Mouse (Mus musculus): ENCODE data around the gene Jhy. TPM values are rescaled to one million over a fixed set of nuclear protein-coding genes. Genes with fewer than 3 reads are reported as not detected.

The Jhy gene
- polyA plus RNA-seq (2012; ENCODE audit: insufficient read depth, insufficient read length, missing spikeins), result not detected in 2 replicates

DNA sequence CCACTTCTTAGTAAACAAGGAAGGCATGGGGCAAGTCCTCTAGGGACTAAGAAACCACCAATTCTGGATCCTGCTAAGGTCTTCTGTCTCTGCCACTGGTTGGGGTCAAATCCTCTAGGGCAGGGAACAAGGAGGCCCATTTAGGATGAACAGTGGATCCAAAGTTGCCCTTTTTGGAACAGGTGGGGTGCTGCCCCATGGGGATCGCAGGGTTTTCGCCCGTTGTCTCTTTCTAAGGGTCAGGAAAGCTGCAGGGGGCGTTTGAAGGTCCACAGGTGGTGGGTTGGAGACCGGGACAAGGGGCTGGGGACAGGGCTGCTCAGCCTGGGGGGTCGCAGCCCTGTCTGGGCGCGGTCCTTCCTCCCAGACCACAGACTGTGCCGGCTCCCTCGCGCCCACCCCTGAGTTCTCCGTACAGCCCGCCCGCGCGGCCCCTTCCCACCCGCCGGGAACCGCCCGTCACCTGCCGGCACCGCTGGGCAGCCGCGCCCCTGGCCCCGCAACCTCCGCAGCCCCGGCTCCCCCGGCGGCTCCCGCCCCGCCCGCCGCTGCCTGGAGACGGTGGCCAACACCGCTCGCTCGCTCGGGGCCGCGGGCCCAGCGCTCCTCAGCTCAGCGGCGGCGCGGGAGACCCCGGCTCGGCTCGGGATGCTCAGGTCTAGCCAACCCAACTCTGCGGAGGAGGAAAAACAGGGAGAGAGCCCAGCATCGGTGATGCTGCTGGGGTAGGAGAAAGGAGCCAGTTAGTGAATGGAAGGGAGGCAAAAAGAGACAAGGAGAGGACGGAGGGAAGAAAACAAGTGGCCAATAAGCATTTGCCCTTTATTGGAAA is at the start of gene Jhy:
Gene Jhy, minus strand, starts transcription at position 533 of the 832 bp plus-strand sequence.
- Histone ChIP-seq H3K4me1 (ENCODE audit: control insufficient read depth, insufficient read depth, insufficient read length, low read length) (no peaks in the 10 kb centered on the region), H3K27ac (replicated peaks; ENCODE audit: low read depth, low read length) (no peak within 1 kb of the TSS), H3K4me3 (ENCODE audit: insufficient read depth, low read depth, low read length) (no peak within 1 kb of the TSS)

DNA sequence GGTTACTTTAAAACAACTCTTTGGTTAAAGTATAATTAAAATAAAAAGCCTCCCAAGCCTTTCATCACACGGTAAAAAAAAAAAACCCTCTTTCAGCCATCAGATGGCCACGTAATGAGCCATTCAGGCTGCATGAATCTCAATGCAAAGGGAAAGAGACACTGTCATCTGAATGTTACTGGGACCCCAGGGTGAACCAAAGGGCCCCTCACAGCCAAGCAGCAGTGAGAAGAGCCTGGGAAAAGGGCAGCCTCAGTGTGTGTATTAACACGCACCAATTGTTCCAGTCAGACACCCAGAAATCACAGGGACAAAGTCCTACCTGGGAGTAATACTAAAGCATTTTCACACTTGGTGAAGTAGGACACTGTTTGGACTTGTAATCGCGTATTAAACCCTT is 48.5 kb upstream of the Jhy start:
- no peak overlapping the region for H3K4me3 ChIP-seq (ENCODE audit: insufficient read depth, low read depth, low read length)

DNA sequence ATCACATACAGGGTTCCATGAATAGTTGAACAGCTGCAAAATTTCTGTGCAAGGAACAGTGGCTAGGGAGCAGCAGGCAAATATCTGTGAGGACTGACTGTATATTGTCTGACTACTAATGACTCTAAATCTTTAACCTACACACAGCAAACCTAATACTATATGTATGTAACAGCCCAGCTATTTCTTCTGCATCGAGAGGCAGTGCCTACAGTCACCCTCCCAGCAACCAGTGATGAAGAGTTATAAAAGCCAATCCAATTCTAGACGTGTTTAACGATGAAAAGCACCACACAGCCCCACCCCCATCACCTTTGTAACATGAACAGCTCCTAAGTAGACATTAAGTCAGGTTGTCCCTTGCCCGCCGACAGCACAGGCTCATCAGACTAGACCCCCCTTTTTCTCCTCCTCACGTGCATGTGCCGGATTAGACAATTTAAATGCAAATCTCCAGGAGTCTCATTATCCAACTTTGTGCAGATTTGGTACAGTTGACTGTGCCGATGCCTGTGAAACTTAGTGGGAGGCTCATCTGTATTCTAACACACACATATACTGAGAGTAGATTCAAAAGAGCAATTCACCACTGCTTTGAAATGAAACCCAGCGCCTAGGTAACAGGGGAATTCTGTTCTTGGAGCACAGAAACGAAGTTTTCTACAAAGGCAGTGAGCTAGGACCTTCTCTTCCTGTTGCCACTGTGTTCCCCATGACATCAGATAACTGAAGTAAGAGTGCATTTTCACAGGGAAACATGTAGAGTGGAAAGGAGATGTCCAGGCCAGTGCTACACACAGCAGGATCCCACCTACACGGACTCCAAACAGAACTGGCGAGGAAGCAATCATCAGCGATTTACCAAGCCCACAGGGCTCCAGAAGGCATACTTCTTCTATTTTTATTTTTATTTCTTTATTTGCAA is 47.9 kb upstream of the Jhy start:
- Histone ChIP-seq H3K27ac (replicated peaks; ENCODE audit: low read depth, low read length) (no peak overlapping the region), H3K4me1 (ENCODE audit: control insufficient read depth, insufficient read depth, insufficient read length, low read length) (no peaks in the 10 kb centered on the region), H3K4me3 (ENCODE audit: insufficient read depth, low read depth, low read length) (no peak overlapping the region)

More for the DNA sequence above, 48.5 kb upstream of the Jhy start:
- Histone ChIP-seq H3K4me1 (ENCODE audit: control insufficient read depth, insufficient read depth, insufficient read length, low read length) (no peaks in the 10 kb centered on the region), H3K27ac (replicated peaks; ENCODE audit: low read depth, low read length) (no peak overlapping the region)

DNA sequence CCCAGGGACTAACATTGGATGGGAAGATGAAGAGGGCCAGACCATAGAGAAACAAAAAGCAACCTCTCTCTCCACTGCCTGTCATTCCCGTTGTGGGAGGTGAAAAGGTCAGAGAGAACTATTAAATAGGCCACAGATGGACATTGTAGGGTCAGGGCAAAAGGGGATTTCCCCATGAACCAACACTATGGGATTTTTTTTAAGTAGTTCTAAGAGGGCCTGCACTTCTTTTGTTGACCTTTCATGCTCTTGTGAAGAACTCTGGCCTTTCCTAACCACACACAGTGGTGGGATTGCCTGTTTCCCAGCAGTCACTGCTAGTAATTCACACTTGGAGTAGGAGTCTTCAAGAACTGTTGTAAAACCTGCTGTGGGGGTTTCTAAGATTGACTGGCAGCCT is 43.9 kb upstream of the Jhy start:
- Histone ChIP-seq H3K27ac (replicated peaks; ENCODE audit: low read depth, low read length) (no peak overlapping the region), H3K4me3 (ENCODE audit: insufficient read depth, low read depth, low read length) (no peak overlapping the region), H3K4me1 (ENCODE audit: control insufficient read depth, insufficient read depth, insufficient read length, low read length) (no peaks in the 10 kb centered on the region)

DNA sequence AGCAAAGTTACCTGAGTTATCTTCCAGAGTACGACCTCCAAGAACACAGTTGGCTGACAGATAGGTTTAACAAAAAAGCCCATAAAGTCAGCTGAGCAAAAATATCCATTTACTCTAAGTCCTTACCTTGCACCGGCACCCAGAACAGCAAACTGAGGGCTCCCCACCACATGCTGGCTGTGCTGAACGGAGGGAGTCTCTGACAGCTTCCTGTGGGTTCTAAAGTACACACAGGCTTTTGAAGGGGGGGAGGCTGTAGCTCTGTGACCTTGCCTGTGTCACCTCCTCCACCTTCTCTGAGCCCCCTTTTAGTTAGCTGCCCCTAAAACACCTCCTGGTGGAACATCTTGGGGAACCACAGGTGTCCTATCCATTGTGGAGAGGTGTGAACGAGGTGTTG is 40.5 kb upstream of the Jhy start, which contains the start of gene Crtam:
Gene Crtam, minus strand, starts transcription at position 214 of the 400 bp plus-strand sequence.
- no peak within 1 kb of the TSS for H3K4me3 ChIP-seq (ENCODE audit: insufficient read depth, low read depth, low read length)
- no peak within 1 kb of the TSS for H3K27ac ChIP-seq (replicated peaks; ENCODE audit: low read depth, low read length)
- H3K4me1 ChIP-seq (ENCODE audit: control insufficient read depth, insufficient read depth, insufficient read length, low read length), result no peaks in the 10 kb centered on the region

DNA sequence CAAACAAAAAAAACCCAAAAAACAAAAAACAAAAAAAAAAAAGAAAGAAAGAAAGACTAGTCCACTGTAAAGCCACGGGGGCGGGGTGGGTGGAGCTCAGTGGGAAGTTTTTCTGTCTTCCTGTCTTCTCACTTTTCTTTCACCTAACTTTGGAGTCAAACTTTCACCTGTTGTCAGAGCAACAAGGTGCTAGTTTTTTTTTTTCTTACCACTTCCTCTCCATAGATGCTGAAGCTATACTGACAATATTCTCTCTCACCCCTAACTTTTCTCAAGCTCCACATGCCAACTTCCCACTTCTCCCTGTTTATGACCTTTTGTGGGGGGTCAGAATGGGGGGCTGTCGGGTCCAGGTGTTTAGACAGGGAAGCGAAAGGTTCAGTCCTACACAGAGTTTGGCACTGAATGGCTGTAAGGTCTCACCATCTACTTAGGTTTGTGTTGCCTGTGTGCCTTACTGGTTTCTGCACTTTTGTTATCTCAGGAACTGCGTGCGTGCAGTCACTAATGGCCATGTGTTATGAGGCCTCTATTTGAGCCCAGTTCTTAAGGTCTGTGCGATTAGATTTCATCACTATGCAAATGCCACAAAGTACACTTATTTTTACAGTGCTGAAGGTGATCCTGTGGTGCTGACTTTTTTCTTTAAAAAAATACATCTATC is 33.3 kb upstream of the Jhy start:
- Histone ChIP-seq H3K27ac (replicated peaks; ENCODE audit: low read depth, low read length) (no peak overlapping the region), H3K4me1 (ENCODE audit: control insufficient read depth, insufficient read depth, insufficient read length, low read length) (no peaks in the 10 kb centered on the region), H3K4me3 (ENCODE audit: insufficient read depth, low read depth, low read length) (no peak overlapping the region)

DNA sequence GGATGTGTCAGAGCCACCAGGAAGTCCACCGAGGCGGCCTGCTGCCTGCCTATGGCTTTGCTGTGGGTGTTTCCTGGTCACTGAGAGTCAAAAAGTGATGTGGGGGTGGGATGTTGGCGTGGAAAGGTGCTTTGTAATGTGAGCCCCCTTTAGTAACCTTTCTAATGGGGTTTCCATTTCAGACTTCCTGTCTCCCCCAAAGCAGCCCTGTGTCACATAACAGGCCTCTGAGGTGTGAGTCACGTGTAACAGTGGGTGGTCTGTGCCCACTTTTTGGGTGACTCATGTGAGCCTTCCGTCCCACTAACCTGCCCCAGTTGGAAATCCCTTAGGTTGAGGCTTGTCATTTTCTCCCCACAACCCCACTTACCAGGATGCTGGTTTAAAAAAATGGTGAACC is 30.2 kb upstream of the Jhy start:
- Histone ChIP-seq H3K4me1 (ENCODE audit: control insufficient read depth, insufficient read depth, insufficient read length, low read length) (no peaks in the 10 kb centered on the region), H3K27ac (replicated peaks; ENCODE audit: low read depth, low read length) (no peak overlapping the region), H3K4me3 (ENCODE audit: insufficient read depth, low read depth, low read length) (no peak overlapping the region)

DNA sequence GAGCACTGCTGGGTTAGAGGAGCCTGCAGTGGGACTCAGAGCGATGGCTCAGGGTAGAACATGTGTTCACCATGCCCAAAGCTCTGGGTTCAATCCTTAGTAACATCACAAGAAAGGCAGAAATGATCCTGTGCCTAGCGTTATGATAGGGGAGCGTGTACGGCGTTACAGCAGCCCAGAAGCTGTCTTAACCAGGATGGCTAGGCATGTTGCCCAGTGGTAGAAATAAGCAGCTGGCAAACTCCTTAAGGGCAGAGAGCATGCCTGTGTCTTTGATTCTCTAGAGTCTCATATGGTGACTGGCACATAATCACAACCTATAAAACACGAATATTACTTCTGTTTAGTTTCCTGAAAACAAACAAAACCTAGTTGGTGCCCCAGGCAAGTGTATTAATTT is 27.6 kb upstream of the Jhy start:
- Histone ChIP-seq H3K27ac (replicated peaks; ENCODE audit: low read depth, low read length) (no peak overlapping the region), H3K4me1 (ENCODE audit: control insufficient read depth, insufficient read depth, insufficient read length, low read length) (no peaks in the 10 kb centered on the region), H3K4me3 (ENCODE audit: insufficient read depth, low read depth, low read length) (no peak overlapping the region)

DNA sequence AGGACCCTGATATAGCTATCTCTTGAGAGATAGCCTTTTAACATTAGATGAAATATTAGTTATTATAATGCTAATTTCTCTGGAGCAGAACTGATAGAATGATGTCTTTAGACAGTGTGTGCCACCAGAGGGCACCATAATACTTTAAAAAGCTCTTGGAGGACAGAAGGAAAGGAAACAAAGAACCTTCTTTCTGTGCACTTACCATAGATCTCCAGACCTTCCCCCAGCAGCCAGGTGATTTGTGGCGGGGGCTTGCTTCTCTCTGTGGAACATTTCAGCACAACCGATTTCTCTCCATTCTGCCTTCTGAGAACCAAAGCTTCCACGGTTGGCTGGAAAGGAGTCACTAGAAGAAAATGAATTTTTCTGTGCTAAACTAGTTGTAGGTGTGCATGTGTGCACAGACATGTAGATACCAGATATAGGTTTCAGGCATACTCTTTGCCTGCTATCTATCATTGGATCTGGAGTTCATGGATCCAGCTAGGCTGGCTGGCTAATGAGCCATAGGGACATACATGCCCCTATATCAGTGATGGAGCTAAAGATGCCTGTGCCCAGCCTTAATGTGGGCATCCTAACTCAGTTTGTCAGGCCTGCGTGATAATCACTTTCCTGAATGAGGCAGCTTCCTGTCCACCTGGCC is 26.1 kb upstream of the Jhy start:
- Histone ChIP-seq H3K4me3 (ENCODE audit: insufficient read depth, low read depth, low read length) (no peak overlapping the region), H3K4me1 (ENCODE audit: control insufficient read depth, insufficient read depth, insufficient read length, low read length) (no peaks in the 10 kb centered on the region), H3K27ac (replicated peaks; ENCODE audit: low read depth, low read length) (no peak overlapping the region)

DNA sequence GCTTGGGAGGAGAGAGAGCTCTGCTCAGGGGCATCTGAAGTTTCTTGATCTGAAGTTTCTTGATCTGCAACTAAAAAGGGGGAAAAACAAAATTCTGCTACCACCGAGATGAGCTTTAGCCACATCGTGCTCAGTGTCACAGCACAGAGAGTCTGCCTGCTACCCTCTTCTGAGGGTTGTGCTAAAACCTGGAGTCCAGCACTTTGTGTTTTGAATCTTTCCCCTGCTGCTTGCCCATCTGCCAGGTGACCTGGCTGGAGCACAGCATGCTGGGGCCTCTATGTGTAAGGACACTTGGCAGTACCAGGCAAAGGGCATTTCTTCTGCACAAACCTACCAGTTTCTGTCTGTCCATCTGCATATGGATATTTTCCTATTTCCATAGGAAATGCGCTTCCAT is 20.4 kb upstream of the Jhy start:
- no peak overlapping the region for H3K4me3 ChIP-seq (ENCODE audit: insufficient read depth, low read depth, low read length)
- H3K4me1 ChIP-seq (ENCODE audit: control insufficient read depth, insufficient read depth, insufficient read length, low read length), result no peaks in the 10 kb centered on the region
- H3K27ac ChIP-seq (replicated peaks; ENCODE audit: low read depth, low read length), result no peak overlapping the region

DNA sequence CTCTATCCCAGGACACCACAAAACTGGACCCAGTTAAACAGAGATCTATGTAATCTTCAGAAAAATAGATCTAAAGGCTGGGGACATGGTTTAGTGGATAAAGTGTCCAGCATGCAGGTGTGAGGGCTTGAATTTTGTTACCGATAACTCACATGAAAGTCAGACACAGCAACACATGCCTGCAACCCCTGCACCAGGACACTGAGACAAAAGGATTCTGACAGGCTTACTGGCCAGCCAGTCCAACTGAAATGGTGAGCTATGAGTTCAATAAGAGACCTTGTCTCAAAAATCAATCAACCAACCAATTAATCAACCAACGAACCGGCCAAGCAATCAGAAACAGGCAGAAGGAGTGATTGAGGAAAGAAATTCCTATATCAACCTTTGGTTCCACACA is 19.8 kb upstream of the Jhy start:
- H3K27ac ChIP-seq (replicated peaks; ENCODE audit: low read depth, low read length), result no peak overlapping the region
- H3K4me3 ChIP-seq (ENCODE audit: insufficient read depth, low read depth, low read length), result no peak overlapping the region
- no peaks in the 10 kb centered on the region for H3K4me1 ChIP-seq (ENCODE audit: control insufficient read depth, insufficient read depth, insufficient read length, low read length)

DNA sequence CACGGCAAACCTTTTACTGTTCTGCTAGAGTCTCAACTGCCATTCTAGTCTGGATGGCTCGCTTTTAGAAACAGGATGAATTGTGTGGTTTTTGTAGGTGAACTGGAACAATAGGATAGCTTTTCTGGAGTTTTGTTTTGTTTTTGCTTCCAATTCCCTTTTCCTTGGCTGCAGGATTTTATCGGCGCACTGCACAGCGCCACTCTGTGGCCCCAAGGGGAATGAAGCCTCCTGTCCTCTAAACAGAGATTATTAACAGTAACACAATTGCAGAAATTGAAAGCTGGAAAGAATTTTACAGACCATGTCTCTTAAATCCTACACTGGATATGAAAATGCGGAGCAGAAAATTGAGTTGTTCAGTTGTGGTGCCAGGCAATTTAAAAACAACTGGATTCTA is 18.6 kb upstream of the Jhy start:
- H3K4me3 ChIP-seq (ENCODE audit: insufficient read depth, low read depth, low read length), result no peak overlapping the region
- H3K4me1 ChIP-seq (ENCODE audit: control insufficient read depth, insufficient read depth, insufficient read length, low read length), result no peaks in the 10 kb centered on the region
- no peak overlapping the region for H3K27ac ChIP-seq (replicated peaks; ENCODE audit: low read depth, low read length)

DNA sequence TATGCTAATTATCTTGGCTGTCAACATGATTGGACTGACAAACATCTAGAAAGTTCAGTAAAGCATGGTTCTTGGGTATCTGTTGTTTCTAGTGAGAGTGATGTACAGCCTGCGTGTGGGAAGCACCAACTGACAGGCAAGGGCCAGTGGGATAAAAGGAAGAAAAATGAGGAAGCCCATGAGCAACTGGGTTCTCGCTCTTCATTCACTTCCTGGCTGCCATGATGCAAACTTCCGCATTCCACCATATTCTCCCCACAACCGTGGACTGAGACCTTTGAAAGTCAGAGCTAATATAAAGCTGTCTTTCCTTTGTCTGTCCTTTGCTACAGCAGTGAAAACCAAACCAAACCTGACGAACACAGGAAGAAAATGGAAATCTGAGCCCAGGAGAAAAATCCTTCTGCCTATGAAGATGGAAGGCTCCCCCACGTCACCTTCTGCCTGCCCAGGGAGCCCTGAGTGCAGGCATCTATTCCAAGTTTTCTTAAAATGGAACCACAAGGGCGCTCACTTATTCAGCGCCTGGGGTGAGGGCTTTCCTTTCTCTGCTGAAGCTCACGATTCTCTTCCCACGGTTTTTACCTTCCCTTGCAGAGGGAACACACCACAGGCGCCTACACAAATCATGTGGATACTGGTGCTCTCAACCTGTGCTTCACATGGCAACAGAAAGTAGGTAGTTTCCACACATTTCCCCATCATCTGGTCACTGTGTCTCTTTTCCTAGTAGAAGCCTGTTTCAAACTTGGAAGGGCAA is 10.3 kb upstream of the Jhy start:
- H3K27ac ChIP-seq (replicated peaks; ENCODE audit: low read depth, low read length), result no peak overlapping the region
- no peaks in the 10 kb centered on the region for H3K4me1 ChIP-seq (ENCODE audit: control insufficient read depth, insufficient read depth, insufficient read length, low read length)
- no peak overlapping the region for H3K4me3 ChIP-seq (ENCODE audit: insufficient read depth, low read depth, low read length)

DNA sequence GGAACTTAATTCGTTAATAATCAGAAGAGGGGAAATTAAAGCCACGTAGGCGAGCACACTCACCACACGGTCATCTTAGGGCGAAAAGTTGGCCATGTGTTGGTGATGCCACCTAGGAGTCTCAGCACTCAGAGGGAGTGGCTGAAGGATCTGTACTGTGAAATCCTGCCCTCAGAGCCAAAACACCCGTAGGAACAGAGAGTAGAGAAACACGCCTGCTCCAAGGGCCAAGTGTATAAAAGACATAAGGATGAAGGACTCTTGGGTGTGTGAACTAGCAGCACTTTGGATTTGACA is 448 bp upstream of the Jhy start:
- Histone ChIP-seq H3K4me1 (ENCODE audit: control insufficient read depth, insufficient read depth, insufficient read length, low read length) (no peaks in the 10 kb centered on the region), H3K27ac (replicated peaks; ENCODE audit: low read depth, low read length) (no peak overlapping the region), H3K4me3 (ENCODE audit: insufficient read depth, low read depth, low read length) (no peak overlapping the region)
